Mouse (Mus musculus): ENCODE measurements around the gene Hspb8.

GRCm38 (mm10) chr5:116396104-116396503 lies 26.6 kb downstream of the Hspb8 start:
- no peak for TF ChIP-seq POLR2A (IDR thresholded peaks at IDR 0.05; ENCODE audit: low read depth, low read length)
- no peak for TF ChIP-seq CTCF (conservative IDR thresholded peaks at IDR 0.05; ENCODE audit: insufficient read depth, insufficient read length, low read depth, low read length)
